Mouse (Mus musculus) midbrain, embryonic 14.5 days (tissue): ENCODE measurements around the gene Tex33. TPM values are rescaled to one million over a fixed set of nuclear protein-coding genes. Genes with fewer than 3 reads are reported as not detected.
A peak's percentile ranks its signal among the peaks of the same experiment; 100 is the strongest.

Experiments
- ATAC-seq: fragments of 200-750 bp; cut with Nextera tagmentation; 2 replicates; pipeline ENCODE4 v1.8.0; 2017; ENCODE audit warnings: moderate number of reproducible peaks, moderate library complexity; ENCODE audit not compliant: low FRiP score, low TSS enrichment
- DNase-seq: peaks from one replicate; pipeline ENCODE4 v3.0.0-alpha.2; 2015
- H3K27ac ChIP-seq: fragments of 300-500 bp; sonication (generic); replicated peaks from 2 replicates; pipeline ENCODE4 v1.5.1; 2014; ENCODE audit warnings: mild to moderate bottlenecking, low read depth, low read length, moderate library complexity
- H3K27me3 ChIP-seq: fragments of 300-500 bp; sonication (generic); 2 replicates; pipeline ENCODE4 v1.6.1; 2014; ENCODE audit warnings: low read length, control low read depth, mixed read lengths; ENCODE audit not compliant: control insufficient read depth, insufficient read depth
- H3K36me3 ChIP-seq: fragments of 300-500 bp; sonication (generic); 2 replicates; pipeline ENCODE4 v1.6.1; 2014; ENCODE audit warnings: low read length, control low read depth; ENCODE audit not compliant: control insufficient read depth, insufficient read depth
- H3K4me1 ChIP-seq: fragments of 300-500 bp; sonication (generic); 2 replicates; pipeline ENCODE4 v1.6.1; 2014; ENCODE audit warnings: mild to moderate bottlenecking, antibody characterized with exemption, low read length, control low read depth; ENCODE audit not compliant: control insufficient read depth, insufficient read depth
- H3K4me2 ChIP-seq: fragments of 300-500 bp; sonication (generic); 2 replicates; pipeline ENCODE4 v1.6.1; 2014; ENCODE audit warnings: mild to moderate bottlenecking, low read length, moderate library complexity
- H3K4me3 ChIP-seq: fragments of 300-500 bp; sonication (generic); replicated peaks from 2 replicates; pipeline ENCODE4 v1.5.1; 2014; ENCODE audit warnings: low read depth, low read length
- H3K9ac ChIP-seq: fragments of 300-500 bp; sonication (generic); replicated peaks from 2 replicates; pipeline ENCODE4 v1.6.1; 2014; ENCODE audit warnings: mild to moderate bottlenecking, low read length, moderate library complexity
- H3K9me3 ChIP-seq: fragments of 300-500 bp; sonication (generic); 2 replicates; pipeline ENCODE4 v1.6.1; 2016; ENCODE audit warnings: low read length, control low read depth, mixed read lengths; ENCODE audit not compliant: control insufficient read depth
- WGBS: fragments of 180-500 bp; shearing (Covaris S2); extraction: QIAGEN DNeasy Blood & Tissue Kit; methylation state at CpG from one replicate; pipeline ENCODE4 v1.1.7; 2014; 5-methylcytosine and 5-hydroxymethylcytosine counted together
- polyA plus RNA-seq: library from polyadenylated mRNA; unstranded; fragments of >200 nt; fragmentation: Nextera tagmentation; extraction: Ambion mirVana; gene quantifications from 2 replicates; pipeline ENCODE4 v1.2.1, GENCODE M21; 2014

Tex33 gene
- polyA plus RNA-seq, 1 experiment from 2014 or later: not detected

DNA sequence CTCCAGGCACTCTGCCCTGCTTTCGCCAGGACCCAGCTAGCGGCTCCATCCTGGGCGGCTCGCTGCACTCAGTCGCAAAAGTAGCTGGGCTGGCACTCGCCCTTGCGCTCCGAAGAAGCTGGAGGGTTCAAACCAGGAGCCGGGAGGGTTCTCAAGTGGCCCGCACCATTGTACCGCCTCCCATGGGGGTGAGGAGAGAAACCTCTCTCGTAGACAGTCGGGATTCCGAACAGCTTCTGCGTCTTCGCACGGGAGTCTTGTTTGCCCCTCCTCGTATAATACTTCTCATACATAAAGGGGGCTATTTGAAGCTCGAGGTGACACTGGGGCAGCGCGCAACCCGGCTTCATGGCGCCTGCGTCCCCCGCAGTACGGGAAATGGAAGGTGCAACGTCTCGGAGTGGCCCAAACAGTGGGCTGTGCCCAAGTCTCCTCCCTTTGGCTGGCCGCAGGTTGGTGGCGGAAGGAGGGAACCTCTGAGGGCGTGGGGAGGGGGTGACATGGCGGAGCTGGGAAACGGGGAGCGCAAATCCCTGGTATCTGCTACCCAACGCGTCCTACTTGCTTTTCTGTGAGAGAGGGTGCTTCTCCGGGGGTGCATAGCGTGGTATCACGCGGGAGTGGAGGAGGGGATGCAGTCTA lies 10.7 kb upstream of the Tex33 start, which contains the start of gene Mpst:
TSS of gene Mpst (plus strand) at position 124 of the 642 bp plus-strand sequence.
- Histone ChIP-seq H3K27ac (peak within 1 kb of the TSS; percentile 89), H3K4me1 (peaks cover 16% of the 10 kb centered on the region; the same call in 1 of the 2 replicates), H3K36me3 (no peaks in the 10 kb centered on the region), H3K4me3 (peak within 1 kb of the TSS; percentile 58), H3K4me2 (peak within 1 kb of the TSS; percentile 96), H3K9me3 (no peaks in the 10 kb centered on the region), H3K27me3 (peaks cover 31% of the 10 kb centered on the region), H3K9ac (peak within 1 kb of the TSS; percentile 75)
- peak; percentile 90 for DNase-seq
- WGBS: under 1% methylated on average over 40 of the region's 40 CpGs
- ATAC-seq: peak; percentile 86

DNA sequence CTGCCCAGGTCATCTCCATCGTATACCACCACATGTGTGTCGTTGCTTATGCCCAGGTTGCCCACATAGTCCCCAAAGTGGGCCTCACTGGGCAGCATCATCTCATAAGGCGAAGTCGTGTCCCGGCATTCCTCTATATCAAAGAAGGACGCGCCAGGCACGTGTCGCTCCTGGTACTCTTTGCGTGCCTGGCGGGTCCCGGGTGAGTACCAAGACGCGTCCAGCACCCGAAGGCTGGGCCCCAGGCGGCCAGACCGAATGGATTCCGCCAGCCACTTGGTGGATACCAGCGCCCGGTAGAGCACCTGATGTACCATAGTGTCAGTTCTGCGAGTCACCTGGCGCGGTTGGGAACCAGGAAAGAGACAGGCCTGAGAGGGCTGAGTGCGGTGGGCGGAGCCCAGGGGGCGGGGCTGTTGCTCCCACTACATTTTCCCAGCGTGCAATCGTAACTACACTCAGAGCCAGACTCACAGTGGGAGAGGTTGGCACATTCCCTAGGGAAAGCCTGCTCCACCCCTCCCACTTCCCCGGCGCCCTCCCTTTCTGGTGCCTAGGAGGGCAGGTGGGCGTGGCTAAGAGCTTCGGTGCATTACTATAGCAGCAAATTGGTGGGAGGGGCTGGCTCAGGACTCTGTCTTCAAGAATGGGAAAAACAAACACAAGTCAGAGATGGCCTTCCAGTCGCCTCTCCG lies 10.0 kb upstream of the Tex33 start, which contains the start of gene Tst:
TSS of gene Tst (minus strand) at position 391 of the 695 bp plus-strand sequence.
- Histone ChIP-seq H3K4me3 (peak within 1 kb of the TSS; percentile 58), H3K36me3 (no peaks in the 10 kb centered on the region), H3K4me2 (peak within 1 kb of the TSS; percentile 96), H3K9me3 (no peaks in the 10 kb centered on the region), H3K27me3 (peaks cover 26% of the 10 kb centered on the region), H3K27ac (peak within 1 kb of the TSS; percentile 89), H3K4me1 (peaks cover 16% of the 10 kb centered on the region; the same call in 1 of the 2 replicates), H3K9ac (peak within 1 kb of the TSS; percentile 75)
- DNase-seq (peak; percentile 84), ATAC-seq (peak; percentile 59)
- WGBS: 1% methylated on average over 34 of the region's 34 CpGs

DNA sequence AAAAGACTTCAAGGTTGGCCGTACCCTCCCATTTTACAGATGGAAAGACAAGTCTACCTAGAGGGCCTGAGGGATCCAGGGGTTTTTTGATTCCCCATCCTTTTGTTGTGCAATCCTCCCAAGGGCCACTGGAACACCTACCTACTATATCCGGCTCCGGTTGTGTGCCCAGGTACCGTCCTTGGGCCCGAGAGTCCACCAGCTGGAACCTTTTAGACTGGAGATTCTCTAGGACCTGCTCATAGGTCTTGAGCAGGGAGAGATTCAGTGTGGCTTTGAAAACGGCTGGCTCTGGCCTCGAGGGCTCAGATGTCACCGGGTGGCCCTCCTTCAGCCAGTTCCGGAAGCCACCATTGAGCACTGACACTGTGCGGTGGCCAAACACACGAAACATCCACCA lies 9.4 kb upstream of the Tex33 start:
- no peaks in the 10 kb centered on the region for H3K36me3 ChIP-seq
- WGBS: 54% methylated on average over 11 of the region's 11 CpGs
- H3K27ac ChIP-seq: no peak overlapping the region
- H3K4me1 ChIP-seq: peaks cover 15% of the 10 kb centered on the region; the same call in 1 of the 2 replicates
- H3K4me2 ChIP-seq: peak overlapping the region; percentile 96
- peak overlapping the region; percentile 75; the same call in 1 of the 2 replicates for H3K9ac ChIP-seq
- H3K27me3 ChIP-seq: peaks cover 20% of the 10 kb centered on the region
- H3K4me3 ChIP-seq: peak overlapping the region; percentile 58
- no peak for DNase-seq
- no peaks in the 10 kb centered on the region for H3K9me3 ChIP-seq
- ATAC-seq: no peak

DNA sequence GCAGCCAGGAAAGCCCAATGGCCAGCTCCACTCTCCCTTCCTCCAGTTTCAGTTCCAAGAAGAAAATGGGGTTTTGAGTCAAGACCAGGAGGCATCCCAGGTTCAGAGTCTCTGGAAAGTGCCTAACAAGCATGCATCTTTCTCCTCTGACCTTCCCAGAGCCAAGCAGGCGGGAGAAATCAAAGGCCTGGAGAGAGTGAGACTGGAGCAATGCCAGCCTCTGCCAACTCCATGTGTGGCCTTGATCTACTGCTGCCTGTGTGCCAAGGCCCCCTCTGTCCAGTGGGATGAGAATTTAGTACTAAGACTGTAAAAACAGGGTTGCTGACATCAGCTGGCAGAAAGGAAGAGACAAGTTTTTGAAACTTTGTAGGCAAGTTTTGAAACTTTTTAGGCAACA lies 8.2 kb upstream of the Tex33 start:
- no peaks in the 10 kb centered on the region for H3K36me3 ChIP-seq
- H3K27me3 ChIP-seq: peaks cover 8% of the 10 kb centered on the region
- H3K4me1 ChIP-seq: peaks cover 10% of the 10 kb centered on the region; the same call in 1 of the 2 replicates
- ATAC-seq (no peak), DNase-seq (peak; percentile 61)
- no peak overlapping the region for H3K4me3 ChIP-seq
- WGBS: 66% methylated on average over 1 of the region's 1 CpGs
- no peak overlapping the region for H3K9ac ChIP-seq
- no peak overlapping the region for H3K4me2 ChIP-seq
- no peak overlapping the region for H3K27ac ChIP-seq
- H3K9me3 ChIP-seq: no peaks in the 10 kb centered on the region

DNA sequence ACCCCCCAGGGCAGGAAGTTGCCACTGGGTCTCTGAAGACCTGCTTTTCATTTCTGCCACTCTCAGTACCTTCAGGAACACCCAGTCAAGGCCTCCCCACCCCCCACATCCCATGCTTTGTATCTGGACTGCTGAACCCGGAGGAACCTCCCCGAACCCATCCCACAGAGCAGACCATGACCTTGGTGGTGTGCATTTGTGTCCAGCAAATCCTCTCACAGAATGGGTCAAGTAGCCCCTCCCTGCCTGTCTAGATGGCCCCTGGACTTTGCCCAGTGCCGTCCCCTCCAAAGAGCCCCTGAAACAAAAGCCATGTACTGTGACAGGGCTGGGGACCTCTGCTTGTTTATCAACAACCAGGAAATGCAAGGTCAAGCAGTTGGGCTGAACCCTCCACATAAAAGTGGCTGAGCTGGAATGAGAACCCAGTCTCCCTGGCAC lies 7.6 kb upstream of the Tex33 start:
- Histone ChIP-seq H3K9ac (no peak overlapping the region), H3K27me3 (0 out of 2 replicates have a peak, but pooled peaks cover 3% of the 10 kb centered on the region), H3K36me3 (no peaks in the 10 kb centered on the region), H3K4me3 (no peak overlapping the region), H3K27ac (no peak overlapping the region), H3K4me1 (peaks cover 10% of the 10 kb centered on the region; the same call in 1 of the 2 replicates), H3K9me3 (no peaks in the 10 kb centered on the region), H3K4me2 (no peak overlapping the region)
- DNase-seq (no peak), ATAC-seq (no peak)
- WGBS: 47% methylated on average over 3 of the region's 3 CpGs

DNA sequence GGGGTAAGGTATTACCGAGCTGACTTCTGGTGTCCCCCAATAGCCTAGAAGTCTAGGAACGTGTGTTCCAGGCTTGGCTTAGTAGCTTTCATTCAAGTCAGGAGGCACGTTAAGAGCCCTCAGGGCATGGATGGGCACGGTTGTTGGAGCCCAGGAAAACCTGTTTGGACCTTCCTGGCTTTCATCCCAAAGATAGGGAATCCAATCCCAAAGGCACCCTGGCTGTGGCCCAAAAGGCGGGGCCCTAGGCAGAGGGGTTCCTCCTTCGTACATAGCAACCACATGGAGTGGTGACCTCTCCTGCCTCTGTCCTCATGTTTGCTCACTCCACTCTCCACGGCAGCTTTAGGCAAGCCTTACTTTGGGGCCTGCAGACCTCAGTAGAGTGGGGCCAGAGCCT lies 6.7 kb upstream of the Tex33 start:
- DNase-seq: no peak
- ATAC-seq: no peak
- Histone ChIP-seq H3K4me2 (no peak overlapping the region), H3K4me1 (peaks cover 10% of the 10 kb centered on the region; the same call in 1 of the 2 replicates), H3K36me3 (no peaks in the 10 kb centered on the region), H3K27me3 (no peaks in the 10 kb centered on the region), H3K4me3 (no peak overlapping the region), H3K9me3 (no peaks in the 10 kb centered on the region), H3K9ac (no peak overlapping the region), H3K27ac (no peak overlapping the region)
- 81% methylated on average over 7 of the region's 7 CpGs for WGBS

DNA sequence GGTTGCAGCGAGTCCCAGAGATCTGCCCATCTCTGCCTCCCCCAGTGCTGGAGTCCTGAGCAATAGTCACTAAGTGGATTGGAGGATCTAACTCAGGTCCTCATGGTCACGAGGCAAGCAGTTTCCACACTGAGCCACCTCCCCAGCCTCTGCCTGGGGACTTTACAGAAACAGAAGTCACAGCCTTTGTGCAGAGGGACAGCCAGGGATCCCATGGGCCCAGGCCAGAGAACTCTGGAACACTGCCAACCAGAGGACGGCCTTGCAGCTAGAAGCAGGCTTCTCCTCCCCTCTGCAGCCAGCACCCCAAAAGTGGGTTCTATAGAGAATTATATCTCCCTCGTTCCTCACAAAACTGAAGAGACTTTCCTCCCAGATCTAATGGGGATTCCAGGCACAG lies 6.2 kb upstream of the Tex33 start:
- no peak overlapping the region for H3K4me3 ChIP-seq
- H3K36me3 ChIP-seq: no peaks in the 10 kb centered on the region
- ATAC-seq (no peak), DNase-seq (peak; percentile 34)
- no peaks in the 10 kb centered on the region for H3K27me3 ChIP-seq
- WGBS: 68% methylated on average over 4 of the region's 4 CpGs
- H3K4me1 ChIP-seq: peaks cover 10% of the 10 kb centered on the region; the same call in 1 of the 2 replicates
- no peaks in the 10 kb centered on the region for H3K9me3 ChIP-seq
- no peak overlapping the region for H3K4me2 ChIP-seq
- no peak overlapping the region for H3K27ac ChIP-seq
- H3K9ac ChIP-seq: no peak overlapping the region

DNA sequence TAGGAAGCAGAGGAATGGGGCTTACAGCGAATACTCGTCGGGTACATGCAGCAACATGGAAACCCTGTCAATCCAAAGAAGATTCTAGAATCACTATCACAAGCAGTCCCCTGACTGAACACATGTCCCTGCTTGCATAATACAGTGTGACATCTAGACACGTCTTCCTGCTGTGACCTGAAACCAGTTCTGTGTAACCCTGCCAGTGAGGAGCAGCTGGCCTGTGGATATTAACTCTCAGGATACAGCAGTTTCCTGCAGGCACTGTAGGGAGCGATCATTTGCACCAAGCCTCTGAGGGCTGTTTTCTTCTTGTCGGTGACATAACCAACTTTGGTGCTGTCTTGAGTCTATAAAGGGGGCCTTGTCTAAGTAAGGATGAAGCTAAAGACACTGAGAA lies 5.6 kb upstream of the Tex33 start:
- Histone ChIP-seq H3K27me3 (no peaks in the 10 kb centered on the region), H3K4me2 (no peak overlapping the region), H3K4me1 (peaks cover 10% of the 10 kb centered on the region; the same call in 1 of the 2 replicates), H3K4me3 (no peak overlapping the region), H3K9me3 (no peaks in the 10 kb centered on the region), H3K27ac (no peak overlapping the region), H3K36me3 (no peaks in the 10 kb centered on the region), H3K9ac (no peak overlapping the region)
- WGBS: 75% methylated on average over 6 of the region's 6 CpGs
- no peak for DNase-seq
- no peak for ATAC-seq
